Mouse (Mus musculus) erythroid progenitor cell, adult 5-6 weeks (primary cell): ENCODE results near the gene Magi2. TPM values are rescaled to one million over a fixed set of nuclear protein-coding genes. Genes with fewer than 3 reads are reported as not detected.
"Not testable (repeated sequence)": the region's sequence is repeated elsewhere in the genome, so short reads cannot be mapped to it uniquely, and the experiment has no call there.

Source experiments
- ATAC-seq: replicated peaks from 2 replicates; pipeline ENCODE4 v1.8.0; 2016; ENCODE audit warnings: moderate number of reproducible peaks, mild to moderate bottlenecking, moderate TSS enrichment, inconsistent platforms; ENCODE audit not compliant: poor library complexity, low FRiP score, severe bottlenecking
- total RNA-seq, 2 experiments: library from RNA; stranded (forward) in 1 of 2; stranded (reverse) in 1 of 2; fragments of 150-400 nt in 1 of 2; fragments of 186-747, 209-891 nt in 1 of 2; gene quantifications; 2 replicates each; pipeline versions ENCODE4 v1.2.3 to v1.2.4; 2015 to 2017; ENCODE audit warnings: low replicate concordance in 2 of 2

The Magi2 gene
- total RNA-seq, 2 experiments from 2014 or later, result not detected

DNA sequence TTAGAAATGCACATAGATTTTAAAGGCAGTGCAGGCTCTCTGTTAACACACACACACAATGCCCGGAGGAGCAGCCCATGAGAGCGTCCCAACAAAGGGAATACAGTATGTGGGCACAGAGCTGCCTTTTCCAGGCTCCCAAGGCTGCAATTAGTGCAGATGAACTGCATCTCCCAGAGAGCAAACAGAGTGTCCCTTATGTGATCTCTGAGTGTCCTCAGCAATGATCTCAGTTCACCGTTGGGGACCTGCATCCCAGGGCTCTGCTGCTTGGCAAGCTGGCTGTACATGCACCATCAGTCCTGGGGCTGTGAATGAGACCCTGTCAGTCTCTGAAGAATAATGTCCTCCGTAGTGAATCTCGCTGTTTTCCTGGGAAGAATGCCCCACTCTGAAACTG lies 969.9 kb downstream of the Magi2 start:
- ATAC-seq, result no peak

DNA sequence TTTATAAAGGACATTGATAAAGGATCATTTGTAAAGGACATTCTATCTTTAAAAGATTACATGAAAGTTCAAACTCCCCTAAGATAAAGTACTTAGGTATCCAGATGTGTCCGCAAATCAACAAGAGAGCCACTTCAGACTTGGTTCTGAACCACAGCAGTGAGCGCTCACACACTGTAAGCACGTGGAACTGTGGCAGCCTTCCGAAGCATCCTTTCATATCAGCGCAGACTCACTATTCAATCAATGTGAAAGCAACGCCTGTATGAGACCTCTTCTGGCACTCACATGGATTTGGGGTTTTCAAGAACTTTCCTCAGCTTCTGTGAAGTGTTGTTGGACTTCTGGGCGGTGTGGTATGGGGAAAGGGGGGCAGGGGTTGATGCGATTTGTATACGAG lies 970.6 kb downstream of the Magi2 start:
- no peak for ATAC-seq

DNA sequence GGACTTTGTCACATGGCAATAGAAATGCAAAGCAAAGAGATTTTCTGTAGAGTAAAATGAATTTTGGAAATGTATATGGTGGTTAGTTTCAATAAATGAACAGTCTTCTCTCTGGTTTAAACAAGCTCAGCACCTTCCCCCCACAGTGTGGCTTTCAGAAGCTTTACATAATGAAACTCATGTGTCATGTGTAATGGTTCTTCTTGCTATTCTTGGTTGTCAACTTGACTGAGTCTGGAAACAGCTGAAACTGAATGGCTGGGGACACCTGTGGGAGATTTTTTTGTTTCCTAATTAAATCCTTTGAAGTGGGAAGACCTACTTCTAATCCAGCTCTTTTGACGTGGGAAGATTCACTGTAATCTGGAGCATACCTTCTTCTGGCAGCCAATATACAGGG lies 974.5 kb downstream of the Magi2 start:
- no peak for ATAC-seq

DNA sequence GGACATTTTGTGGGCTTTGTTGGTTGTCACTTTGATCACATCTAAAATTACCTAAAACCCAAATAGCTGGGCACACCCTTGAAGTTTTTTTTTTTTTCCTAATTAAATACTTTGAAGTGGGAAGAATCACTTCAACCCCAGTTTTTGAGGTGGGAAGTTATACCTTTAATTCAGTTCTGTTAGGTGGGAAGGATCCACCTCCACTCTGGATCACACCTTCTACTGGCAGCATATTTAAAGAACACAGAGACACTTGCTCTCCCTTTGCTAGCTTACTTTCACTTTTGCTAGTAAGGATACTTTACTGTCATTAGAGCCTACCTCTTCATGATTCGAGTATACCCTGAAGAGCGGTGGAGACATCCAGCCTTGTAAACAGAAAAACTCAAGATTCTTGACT lies 981.3 kb downstream of the Magi2 start:
- ATAC-seq, result no peak

DNA sequence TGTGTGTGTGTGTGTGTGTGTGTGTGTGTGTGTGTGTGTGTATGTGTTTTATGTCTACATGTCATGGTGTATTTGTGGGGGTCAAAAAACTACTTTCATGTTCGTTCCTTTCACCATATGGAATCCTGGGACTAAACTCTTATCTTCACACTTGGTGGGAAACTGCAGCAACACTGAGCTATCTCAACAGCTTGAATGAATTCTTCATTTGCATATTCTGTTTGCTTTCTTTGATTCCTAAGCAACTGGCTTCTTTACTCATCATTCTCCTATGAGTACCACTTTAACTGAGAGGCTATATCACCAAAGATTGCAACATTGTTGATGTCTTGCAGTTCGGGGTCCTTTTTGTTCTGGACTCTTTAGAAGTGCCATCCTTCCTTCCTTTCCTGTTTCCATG lies 986.5 kb downstream of the Magi2 start:
- ATAC-seq, result no peak

DNA sequence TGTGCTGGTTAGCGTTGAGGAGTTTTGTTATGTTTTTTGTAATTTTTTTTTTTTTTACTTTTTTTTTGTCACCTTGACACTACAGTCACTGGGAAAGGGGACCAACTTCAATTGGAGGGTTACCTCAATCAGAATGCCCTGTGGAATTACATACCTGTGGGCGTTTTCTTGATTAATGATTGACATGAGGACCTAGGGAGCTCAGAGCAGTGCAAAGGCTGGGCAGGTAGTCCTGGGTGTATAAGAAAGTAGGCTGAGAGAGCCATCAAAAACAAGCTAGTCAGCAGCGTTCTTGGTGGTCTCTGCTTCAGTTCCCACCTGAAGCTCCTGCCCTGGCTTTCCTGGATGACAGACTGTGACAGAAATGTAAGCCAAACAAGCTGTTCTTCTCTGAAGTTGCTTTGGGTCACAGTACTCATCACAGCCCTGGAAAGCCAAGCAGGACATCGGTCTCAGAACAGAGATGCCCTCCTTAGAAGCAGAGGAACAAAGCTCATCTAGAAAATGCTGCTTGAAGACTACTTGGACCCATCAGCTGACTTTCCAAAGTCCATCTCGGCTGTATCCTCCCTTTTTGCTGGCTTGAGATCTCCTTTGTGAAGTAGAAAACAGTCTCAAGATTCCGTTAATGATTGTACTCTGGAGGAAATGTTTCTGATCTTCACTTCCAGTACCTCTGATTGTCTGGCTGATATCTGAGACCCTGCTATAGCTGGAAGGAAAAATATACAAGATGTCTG lies 999.8 kb downstream of the Magi2 start:
- no peak for ATAC-seq

DNA sequence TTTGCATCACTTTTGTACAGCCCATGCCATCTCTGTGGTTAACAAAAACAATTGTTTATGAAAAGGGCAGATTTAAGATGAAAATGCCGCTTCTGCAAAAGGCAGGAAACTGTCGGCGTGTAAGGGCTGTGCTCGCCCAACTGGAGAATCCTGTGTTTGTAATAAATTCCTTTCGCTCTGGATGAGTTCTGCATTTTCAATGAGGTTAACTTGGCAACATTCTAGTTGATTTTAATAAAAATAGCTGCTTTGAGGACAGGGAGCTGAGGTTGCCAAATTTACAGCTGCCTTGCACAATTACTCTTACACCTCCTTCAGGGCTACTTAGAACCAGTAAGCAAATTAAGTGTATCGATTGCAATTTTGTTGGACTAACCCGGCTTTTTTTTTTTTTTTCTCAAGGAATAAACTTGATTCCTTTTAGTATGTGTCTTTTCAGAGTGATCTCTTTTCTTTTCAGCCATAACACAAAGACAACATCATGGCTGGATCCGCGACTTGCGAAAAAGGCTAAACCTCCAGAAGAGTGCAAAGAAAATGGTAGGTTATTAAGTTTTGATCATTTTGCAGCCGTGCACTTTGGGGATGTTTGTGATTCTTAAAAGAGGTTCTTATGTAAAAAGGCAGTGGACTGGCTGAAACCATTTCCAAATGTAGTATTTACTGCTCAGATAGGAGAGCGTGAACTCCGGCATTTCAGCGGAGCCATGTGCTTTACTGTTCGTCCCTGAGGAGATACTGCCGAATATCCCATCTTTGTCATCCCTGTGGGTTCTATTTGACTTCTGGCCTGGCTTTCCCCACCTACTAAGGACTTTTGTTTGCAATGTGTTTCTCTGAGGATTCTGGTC lies 1001.3 kb downstream of the Magi2 start:
- no peak for ATAC-seq

DNA sequence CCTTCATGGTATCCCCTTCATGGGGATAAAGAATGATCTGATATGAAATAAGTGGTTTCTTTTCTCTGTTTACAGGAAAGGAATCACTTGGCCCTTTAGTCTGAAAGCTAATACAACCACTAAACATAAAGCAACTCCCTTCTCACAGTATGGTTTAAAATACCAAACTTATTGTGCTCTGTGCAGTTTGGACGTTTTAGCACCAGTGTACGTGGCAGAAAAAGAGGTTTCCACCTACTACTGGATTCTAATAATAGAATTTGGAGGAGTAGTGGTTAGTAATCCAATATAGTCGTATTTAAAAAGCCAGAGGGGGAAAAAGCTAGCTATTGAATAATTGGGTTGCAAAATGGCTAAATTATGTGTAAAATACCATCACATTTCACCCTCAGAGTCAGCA lies 1005.1 kb downstream of the Magi2 start:
- ATAC-seq, result no peak

DNA sequence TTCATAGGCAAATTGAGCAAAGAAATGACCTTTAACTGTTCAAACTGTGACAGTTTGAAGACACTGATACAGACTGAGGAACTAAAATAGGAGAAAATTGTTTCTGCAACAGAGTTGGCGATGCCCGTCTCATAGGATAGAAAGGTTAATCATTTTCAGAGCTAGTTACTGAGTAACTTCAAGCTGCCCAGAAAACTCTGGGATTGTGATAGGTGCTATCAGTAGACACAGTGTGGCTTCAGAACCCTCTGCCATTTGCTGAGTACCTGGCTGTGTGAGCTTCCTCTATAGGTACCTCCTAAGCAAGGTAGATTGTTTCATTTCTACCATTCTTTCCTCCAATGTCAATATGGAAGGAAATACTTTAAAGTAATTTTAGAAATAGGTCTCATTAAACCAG lies 1014.7 kb downstream of the Magi2 start:
- ATAC-seq, result no peak

DNA sequence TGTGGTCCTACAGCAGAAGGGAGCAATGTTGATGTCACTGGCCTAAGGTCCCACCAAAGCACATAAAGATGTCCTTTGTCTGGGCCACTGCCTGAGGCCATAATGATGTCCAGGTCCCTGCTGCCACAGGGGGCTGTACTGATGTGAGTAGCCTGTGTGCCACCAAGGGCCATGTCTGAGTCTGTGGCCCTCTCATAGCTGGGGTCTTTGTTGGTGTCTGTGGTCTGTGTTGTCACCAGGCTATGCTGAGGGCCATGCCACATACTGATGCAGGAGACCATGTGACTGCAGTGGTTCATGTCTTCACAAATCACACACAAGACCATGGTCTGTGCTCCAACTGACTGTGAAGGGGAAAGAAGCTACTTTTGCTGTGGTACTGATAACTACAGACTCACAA lies 1015.7 kb downstream of the Magi2 start:
- ATAC-seq, result no peak

DNA sequence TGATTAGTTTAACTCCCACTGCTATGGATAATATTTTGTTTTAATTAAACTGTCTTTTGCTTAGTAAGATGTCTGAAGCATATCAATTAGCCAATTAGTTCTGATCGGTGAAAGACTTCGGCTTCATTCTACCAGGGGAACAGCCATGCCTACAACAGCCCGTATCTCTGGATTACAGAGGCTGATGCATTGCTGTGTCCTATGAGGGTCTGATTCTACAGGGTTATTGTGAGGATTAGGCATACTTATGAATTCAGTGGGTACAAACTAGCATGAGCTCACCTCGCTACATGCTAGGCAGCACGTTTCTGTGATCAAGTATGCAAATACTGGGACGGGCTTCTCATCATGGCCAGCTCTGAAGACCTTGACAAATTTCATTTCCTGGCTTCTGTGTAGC lies 1022.5 kb downstream of the Magi2 start:
- no peak for ATAC-seq

DNA sequence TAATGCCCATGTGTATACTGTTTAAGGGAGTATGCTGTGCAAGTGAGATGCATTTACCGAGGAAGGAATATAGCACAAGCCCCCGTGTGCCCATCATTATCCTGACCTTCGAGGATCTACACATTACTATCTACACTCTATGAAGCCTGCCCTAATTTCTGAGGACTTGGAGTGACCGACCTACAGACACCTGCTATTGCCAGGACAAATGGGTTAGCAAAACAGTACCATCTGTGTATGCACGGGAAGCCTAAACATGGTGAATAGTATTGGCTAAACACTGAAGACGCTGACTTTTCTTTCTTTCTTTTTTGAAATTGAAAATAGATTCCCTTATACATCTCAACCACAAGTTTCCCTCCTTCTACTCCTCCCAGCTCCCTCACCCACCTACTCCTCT lies 1024.7 kb downstream of the Magi2 start:
- no peak for ATAC-seq

DNA sequence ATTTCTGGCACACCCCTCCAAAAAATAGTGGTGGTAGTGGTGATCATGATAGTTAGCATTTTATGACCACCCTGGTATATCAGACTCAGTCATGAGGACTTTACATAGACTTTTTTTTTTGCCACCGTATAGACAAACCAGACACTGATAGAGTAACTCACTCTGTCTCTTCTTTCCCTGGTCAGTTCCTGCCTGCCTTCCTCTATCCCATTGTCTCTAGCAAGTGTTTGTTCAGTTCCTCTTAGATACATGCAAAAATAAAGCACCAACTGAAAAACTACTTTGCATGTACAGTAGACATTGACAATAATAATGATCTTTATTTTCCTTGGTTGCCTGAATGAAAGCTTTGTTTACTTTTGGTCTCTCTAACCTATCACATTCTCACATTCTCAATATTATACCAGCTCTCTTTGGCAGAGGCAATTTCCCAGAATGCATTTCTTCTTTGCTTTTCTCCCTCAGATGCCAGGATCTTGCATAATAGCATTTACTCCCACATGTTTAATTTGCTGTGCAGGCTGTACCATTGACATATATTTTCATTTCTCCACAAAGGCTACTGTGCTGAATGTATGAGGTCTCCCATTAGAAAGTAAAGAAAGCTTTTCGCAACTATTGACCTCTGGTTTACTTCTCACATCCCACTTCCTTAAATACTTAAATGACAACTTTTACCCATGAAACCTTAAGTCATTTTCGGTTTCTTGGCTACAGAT lies 1029.5 kb downstream of the Magi2 start:
- ATAC-seq, result no peak

DNA sequence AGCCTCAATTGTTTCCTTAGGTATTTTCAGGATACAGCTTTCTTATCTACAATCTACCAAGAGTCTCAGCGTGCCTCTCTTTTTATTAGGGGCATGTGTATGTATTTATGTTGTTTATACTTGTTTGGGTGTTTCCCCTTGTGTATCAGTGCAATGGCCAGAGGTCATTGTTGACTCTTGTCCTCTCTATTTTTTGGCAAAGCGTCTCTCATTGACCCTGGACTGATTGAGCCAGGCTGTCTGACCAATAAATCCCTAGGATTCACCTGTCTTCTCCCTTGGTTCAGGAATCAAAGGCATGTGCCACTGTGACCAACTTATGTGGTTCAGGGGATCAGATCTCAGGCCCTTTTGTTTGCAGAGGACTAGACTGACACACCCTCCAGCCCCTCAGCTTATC lies 1030.1 kb downstream of the Magi2 start:
- ATAC-seq, result no peak

DNA sequence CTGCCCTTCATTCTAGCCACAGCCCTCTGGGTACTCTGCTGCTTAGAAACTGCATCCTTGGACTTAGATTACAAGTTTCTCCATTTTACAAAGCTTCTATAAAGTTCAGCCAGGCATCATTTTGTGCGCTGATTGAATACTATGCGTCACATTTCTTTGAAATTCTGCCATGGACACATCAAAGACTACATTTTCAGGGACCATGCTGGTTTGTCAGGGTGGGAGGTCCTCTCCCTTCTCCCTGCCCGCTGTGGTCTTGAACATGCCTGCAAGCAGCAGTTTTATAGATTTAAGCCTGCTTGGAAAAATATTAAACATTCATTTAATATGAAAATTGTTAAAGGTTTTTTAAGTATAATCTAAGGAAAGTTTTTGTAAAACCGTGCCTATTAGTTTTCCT lies 1030.6 kb downstream of the Magi2 start:
- ATAC-seq, result no peak

DNA sequence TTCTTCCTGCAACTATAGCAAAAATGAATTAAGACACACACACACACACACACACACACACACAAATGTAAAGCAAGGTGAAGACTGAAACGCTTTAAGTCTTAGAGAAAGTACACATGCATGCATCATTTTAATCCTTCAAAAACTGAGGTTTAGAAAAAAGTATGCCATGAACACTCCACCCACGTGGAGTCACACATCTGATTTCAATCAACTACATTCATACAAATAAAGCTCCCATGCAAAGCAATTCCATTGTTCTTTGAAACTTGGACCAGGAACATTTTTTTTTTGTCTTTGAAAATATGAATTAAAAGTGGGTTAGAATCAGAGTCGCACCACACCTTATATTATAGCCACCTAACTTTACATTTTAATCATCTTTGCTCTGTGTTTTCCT lies 1032.9 kb downstream of the Magi2 start:
- ATAC-seq, result no peak

DNA sequence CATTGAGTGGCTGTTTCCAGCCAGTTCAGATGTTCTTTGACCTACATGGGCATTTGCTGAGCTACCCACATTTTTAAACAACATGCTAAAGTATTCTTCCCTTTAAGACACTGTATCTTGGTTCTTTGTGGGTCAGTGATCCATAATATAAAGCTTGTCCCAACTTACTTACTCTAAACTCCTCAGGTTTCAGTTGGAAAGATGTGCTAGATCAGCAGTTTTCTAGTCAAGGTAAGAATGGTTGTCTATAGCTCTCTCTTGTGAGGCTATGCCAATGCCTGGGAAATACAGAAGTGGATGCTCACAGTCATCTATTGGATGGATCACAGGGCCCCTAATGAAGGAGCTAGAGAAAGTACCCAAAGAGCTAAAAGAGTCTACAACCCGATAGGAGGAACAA lies 1045.8 kb downstream of the Magi2 start:
- not testable (repeated sequence) for ATAC-seq

DNA sequence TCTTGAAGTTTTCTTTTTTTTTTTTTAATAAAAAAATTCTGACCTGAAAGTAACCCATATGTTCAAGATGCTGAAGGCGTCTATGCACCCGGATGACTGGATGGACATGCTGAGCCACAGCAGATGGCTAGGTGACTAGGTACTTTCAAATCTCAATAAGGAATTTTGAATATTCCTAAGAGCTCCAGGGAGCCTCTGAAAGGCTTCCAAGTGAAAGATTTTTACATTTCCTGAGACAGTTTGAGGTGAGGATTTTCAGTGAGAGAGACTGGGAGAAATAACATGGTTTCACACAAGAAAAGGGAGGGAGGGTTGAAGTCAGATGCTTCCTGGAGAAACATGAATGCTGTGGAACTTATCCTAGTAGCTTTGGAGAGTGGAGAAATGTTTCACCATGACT lies 1048.8 kb downstream of the Magi2 start:
- no peak for ATAC-seq

DNA sequence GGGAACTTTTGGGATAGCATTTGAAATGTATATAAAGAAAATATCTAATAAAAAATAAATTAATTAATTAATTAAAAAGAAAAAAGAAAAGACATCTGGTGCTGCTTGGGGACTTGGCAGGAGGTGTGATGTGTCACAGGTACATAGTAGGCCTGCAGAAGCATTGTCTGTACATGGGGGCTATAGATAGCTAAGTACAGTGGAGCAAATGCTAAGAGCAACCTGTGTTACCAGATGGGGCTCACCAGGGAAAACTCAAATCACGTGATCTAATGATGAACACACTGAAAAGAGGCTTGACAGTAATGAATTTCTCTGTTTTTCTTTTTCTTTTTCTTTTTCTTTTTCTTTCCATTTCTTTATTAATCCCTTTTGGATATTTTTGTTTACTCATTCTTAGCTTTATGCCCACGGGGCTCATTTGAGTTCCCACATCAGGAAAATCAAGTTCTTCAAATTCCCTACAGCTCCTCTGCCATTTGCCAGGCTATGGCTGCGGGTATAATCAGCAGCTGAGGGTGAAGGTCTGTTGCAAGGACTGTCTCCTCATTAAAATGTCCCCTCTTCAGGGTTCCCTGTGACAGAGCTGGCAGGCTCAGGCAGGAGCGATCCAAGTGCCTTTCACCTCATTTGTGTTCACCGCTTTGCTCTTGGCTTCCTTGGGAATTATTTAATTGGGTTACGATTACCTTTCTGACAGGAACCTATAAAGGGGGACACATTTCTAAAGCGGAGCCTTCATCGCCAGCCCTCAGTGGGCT lies 1058.4 kb downstream of the Magi2 start:
- no peak for ATAC-seq

DNA sequence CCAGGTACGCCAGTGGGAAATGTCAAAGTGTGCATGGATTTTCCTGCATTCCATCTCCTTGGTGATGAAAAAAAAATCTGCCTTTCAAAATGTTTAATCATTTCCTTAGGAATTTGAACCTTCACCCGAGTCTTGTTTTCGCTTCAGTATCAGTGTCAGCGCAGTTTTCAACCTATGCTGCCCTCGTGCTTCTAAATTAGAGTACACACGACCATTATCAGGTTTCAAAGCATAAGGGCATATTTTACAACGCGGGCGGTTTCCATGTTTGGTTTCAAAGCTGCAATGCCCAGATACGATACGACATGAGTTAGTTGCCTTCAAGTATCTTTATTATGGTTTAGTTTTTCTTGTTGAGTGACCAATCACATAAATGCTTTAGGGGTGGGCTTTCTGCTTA lies 1067.7 kb downstream of the Magi2 start:
- no peak for ATAC-seq
